Mouse (Mus musculus): Measurements from ENCODE around the gene Fus.

DNA sequence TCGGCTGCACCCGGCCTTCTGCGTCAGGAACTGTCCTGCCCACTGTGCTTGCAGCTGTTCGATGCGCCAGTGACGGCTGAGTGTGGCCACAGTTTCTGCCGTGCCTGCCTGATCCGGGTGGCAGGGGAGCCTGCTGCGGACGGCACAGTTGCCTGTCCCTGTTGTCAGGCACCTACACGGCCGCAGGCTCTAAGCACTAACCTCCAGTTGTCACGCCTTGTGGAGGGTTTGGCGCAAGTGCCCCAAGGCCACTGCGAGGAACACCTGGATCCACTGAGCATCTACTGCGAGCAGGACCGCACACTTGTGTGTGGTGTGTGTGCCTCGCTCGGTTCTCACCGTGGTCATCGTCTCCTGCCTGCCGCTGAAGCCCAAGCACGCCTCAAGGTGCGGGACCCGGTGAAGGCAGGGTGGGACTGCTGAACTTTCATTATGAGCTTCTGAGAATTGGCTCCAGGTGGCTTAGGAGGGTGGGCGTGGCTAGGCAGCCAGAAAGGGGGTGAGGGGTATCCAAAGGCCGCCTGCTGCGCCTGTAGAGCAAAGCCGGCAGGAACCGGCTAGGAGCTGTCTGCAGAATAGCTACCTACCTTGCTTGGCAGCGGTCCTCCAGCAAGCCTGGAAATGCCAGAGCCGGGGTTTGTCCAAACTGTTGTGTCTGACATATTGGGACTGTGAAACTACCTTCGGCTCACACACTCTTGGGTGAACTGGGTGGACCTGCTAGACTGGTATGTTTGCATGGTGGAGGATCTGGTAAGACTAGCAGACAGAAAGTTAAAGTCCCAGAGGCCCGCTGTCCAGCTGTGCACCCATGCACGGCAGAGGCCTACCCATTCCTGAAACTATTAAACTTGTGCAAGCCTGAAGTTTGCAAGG is 37.5 kb downstream of the Fus start:
- no peak for TF ChIP-seq CTCF (IDR thresholded peaks at IDR 0.05)
- no peak for TF ChIP-seq EP300 (IDR thresholded peaks at IDR 0.05)

All from lung, postnatal 0 days (tissue).